In genomic region chr9:43263946-43264451, GRCm38 (mm10) we compare ENCODE assay signal across 9 mouse cellular contexts. TPM values are rescaled to one million over a fixed set of nuclear protein-coding genes. Genes with fewer than 3 reads are reported as not detected.
A peak's percentile ranks its signal among the peaks of the same experiment; 100 is the strongest.
DNase-seq lines count a peak whose midpoint lies in the region; ATAC-seq and TF ChIP-seq lines count a peak whose summit lies in the region.
"Had no signal": no experiment of that assay in that cellular context is flagged by ENCODE, and none has a peak within 500 bp of the region (broad histone marks: within the 10 kb centered on the region; RNA-seq: fewer than 3 reads in every experiment).

No protein-coding gene starts in this region.

- 19% methylated on average over 11 of the region's 11 CpGs for WGBS in lung, embryonic 14.5 days
- WGBS in embryonic facial prominence, embryonic 14.5 days: 21% methylated on average over 11 of the region's 11 CpGs
- 12% methylated on average over 11 of the region's 11 CpGs for WGBS in intestine, postnatal 0 days
- 45% methylated on average over 11 of the region's 11 CpGs for WGBS in liver, embryonic 16.5 days (ENCODE audit: insufficient replicate concordance)
- 28% methylated on average over 11 of the region's 11 CpGs for WGBS in forebrain, postnatal 0 days

- no peaks in the 10 kb centered on the region for H3K27me3 ChIP-seq in lung, embryonic 14.5 days (ENCODE audit: insufficient read depth, low read length)
- H3K27me3 ChIP-seq in embryonic facial prominence, embryonic 14.5 days (replicated peaks; ENCODE audit: control insufficient read depth, insufficient read depth, low read length): no peaks in the 10 kb centered on the region
- H3K27me3 ChIP-seq in intestine, postnatal 0 days (replicated peaks; ENCODE audit: control insufficient read depth, insufficient read depth, low read length): no peaks in the 10 kb centered on the region
- peaks cover under 1% of the 10 kb centered on the region; the same call in 1 of the 2 replicates for H3K27me3 ChIP-seq in liver, embryonic 16.5 days (ENCODE audit: control insufficient read depth, insufficient read depth, low read depth, low read length)
- no peaks in the 10 kb centered on the region for H3K27me3 ChIP-seq in forebrain, postnatal 0 days (ENCODE audit: insufficient read depth, low read length)

- peak overlapping the region; percentile 96; the same call in 1 of the 2 replicates for H3K27ac ChIP-seq in lung, embryonic 14.5 days (ENCODE audit: low read depth)
- H3K27ac ChIP-seq in embryonic facial prominence, embryonic 14.5 days (replicated peaks; ENCODE audit: low read depth, low read length): peak overlapping the region; percentile 95
- peak overlapping the region; percentile 96 for H3K27ac ChIP-seq in intestine, postnatal 0 days (ENCODE audit: low read depth, low read length)
- H3K27ac ChIP-seq in liver, embryonic 16.5 days (ENCODE audit: low read length): peak overlapping the region; percentile 85
- H3K27ac ChIP-seq in forebrain, postnatal 0 days (ENCODE audit: low read depth, low read length): no peak overlapping the region
- H3K27ac ChIP-seq: midbrain, embryonic 12.5 days had no signal

- DNase-seq in lung, embryonic 14.5 days: peak; percentile 25
- DNase-seq in lung, postnatal 14 days: no peak
- peak; percentile 77 for DNase-seq in embryonic facial prominence, embryonic 14.5 days (ENCODE audit: low spot score)
- no peak for DNase-seq in frontal cortex, postnatal 25 days (ENCODE audit: low spot score in 2 of 2)
- no peak for DNase-seq in layer of hippocampus, postnatal 25 days (ENCODE audit: extremely low spot score in 1 of 2, low spot score in 1 of 2)
- DNase-seq in forebrain, postnatal 0 days: no peak

- ATAC-seq in lung, embryonic 14.5 days (ENCODE audit: insufficient read depth): no peak
- ATAC-seq in embryonic facial prominence, embryonic 14.5 days (ENCODE audit: low read depth): 0 out of 2 replicates have a peak, but pooled peaks have one; percentile 26
- peak; percentile 94 for ATAC-seq in intestine, postnatal 0 days
- peak; percentile 83 for ATAC-seq in liver, embryonic 16.5 days (ENCODE audit: low read depth)
- no peak for ATAC-seq in forebrain, postnatal 0 days

- H3K9ac ChIP-seq in lung, embryonic 14.5 days: no peak overlapping the region
- no peak overlapping the region; the same call in 1 of the 2 replicates for H3K9ac ChIP-seq in embryonic facial prominence, embryonic 14.5 days (ENCODE audit: low read depth, low read length)
- no peak overlapping the region for H3K9ac ChIP-seq in intestine, postnatal 0 days (ENCODE audit: low read depth, low read length)
- no peak overlapping the region for H3K9ac ChIP-seq in liver, embryonic 16.5 days (ENCODE audit: low read depth, low read length)
- H3K9ac ChIP-seq in forebrain, postnatal 0 days: no peak overlapping the region
- H3K9ac ChIP-seq: midbrain, embryonic 12.5 days had no signal

- no peak overlapping the region for H3K4me3 ChIP-seq in lung, embryonic 14.5 days (ENCODE audit: low read depth, low read length)
- no peak overlapping the region for H3K4me3 ChIP-seq in embryonic facial prominence, embryonic 14.5 days (ENCODE audit: low read depth, low read length)
- H3K4me3 ChIP-seq in intestine, postnatal 0 days (ENCODE audit: low read depth, low read length): no peak overlapping the region
- H3K4me3 ChIP-seq in liver, embryonic 16.5 days (ENCODE audit: low read depth, low read length): no peak overlapping the region
- no peak overlapping the region for H3K4me3 ChIP-seq in forebrain, postnatal 0 days (ENCODE audit: low read depth, low read length)
- H3K4me3 ChIP-seq: midbrain, embryonic 12.5 days had no signal

- no peak overlapping the region for H3K4me2 ChIP-seq in lung, embryonic 14.5 days
- no peak overlapping the region for H3K4me2 ChIP-seq in embryonic facial prominence, embryonic 14.5 days (ENCODE audit: low read depth, low read length)
- no peak overlapping the region; the same call in 1 of the 2 replicates for H3K4me2 ChIP-seq in intestine, postnatal 0 days (replicated peaks; ENCODE audit: low read depth)
- H3K4me2 ChIP-seq in liver, embryonic 16.5 days (ENCODE audit: low read depth, low read length): peak overlapping the region; percentile 18; the same call in 1 of the 2 replicates
- no peak overlapping the region for H3K4me2 ChIP-seq in forebrain, postnatal 0 days (ENCODE audit: low read depth)
- H3K4me2 ChIP-seq: midbrain, embryonic 12.5 days had no signal

- H3K4me1 ChIP-seq in lung, embryonic 14.5 days (ENCODE audit: insufficient read depth): peaks cover 24% of the 10 kb centered on the region
- H3K4me1 ChIP-seq in embryonic facial prominence, embryonic 14.5 days (ENCODE audit: control insufficient read depth, insufficient read depth, low read length): peaks cover 47% of the 10 kb centered on the region
- H3K4me1 ChIP-seq in intestine, postnatal 0 days (replicated peaks; ENCODE audit: control insufficient read depth, insufficient read depth, low read length): peaks cover 22% of the 10 kb centered on the region
- H3K4me1 ChIP-seq in liver, embryonic 16.5 days (ENCODE audit: control insufficient read depth, low read depth, low read length): peaks cover 16% of the 10 kb centered on the region
- no peaks in the 10 kb centered on the region for H3K4me1 ChIP-seq in forebrain, postnatal 0 days (ENCODE audit: insufficient read depth)

- no peak for TF ChIP-seq CTCF in lung, embryonic 14.5 days (IDR thresholded peaks at IDR 0.05; ENCODE audit: low read depth)
- no peak for TF ChIP-seq CTCF in intestine, postnatal 0 days (IDR thresholded peaks at IDR 0.05; ENCODE audit: low read depth)
- no peak for TF ChIP-seq CTCF in forebrain, postnatal 0 days (IDR thresholded peaks at IDR 0.05; ENCODE audit: low read depth)

- H3K36me3 ChIP-seq in lung, embryonic 14.5 days (ENCODE audit: insufficient read depth): no peaks in the 10 kb centered on the region
- no peaks in the 10 kb centered on the region for H3K36me3 ChIP-seq in embryonic facial prominence, embryonic 14.5 days (ENCODE audit: control insufficient read depth, insufficient read depth, low read length)
- no peaks in the 10 kb centered on the region for H3K36me3 ChIP-seq in intestine, postnatal 0 days (ENCODE audit: control insufficient read depth, insufficient read depth)
- H3K36me3 ChIP-seq in liver, embryonic 16.5 days (ENCODE audit: control insufficient read depth, insufficient read depth): no peaks in the 10 kb centered on the region
- H3K36me3 ChIP-seq in forebrain, postnatal 0 days (ENCODE audit: insufficient read depth): no peaks in the 10 kb centered on the region
- H3K36me3 ChIP-seq: midbrain, embryonic 12.5 days had no signal

- H3K9me3 ChIP-seq in lung, embryonic 14.5 days (ENCODE audit: low read depth, low read length): no peaks in the 10 kb centered on the region
- H3K9me3 ChIP-seq in embryonic facial prominence, embryonic 14.5 days (ENCODE audit: control insufficient read depth, low read length): peaks cover 4% of the 10 kb centered on the region
- no peaks in the 10 kb centered on the region for H3K9me3 ChIP-seq in intestine, postnatal 0 days (ENCODE audit: control insufficient read depth)
- H3K9me3 ChIP-seq in liver, embryonic 16.5 days (replicated peaks; ENCODE audit: control insufficient read depth, low read length): no peaks in the 10 kb centered on the region
- H3K9me3 ChIP-seq in forebrain, postnatal 0 days (ENCODE audit: low read length): no peaks in the 10 kb centered on the region
- H3K9me3 ChIP-seq: midbrain, embryonic 12.5 days had no signal

RNA-seq across cellular contexts. Expression of gene Oaf, which starts 24.3 kb away (rescaled TPM):
- polyA plus RNA-seq in lung, embryonic 14.5 days (2014; fragmentation: Nextera tagmentation; extraction: Ambion mirVana): 84.5 and 95.4 TPM in 2 replicates
- 118 and 123 TPM in 2 replicates for polyA plus RNA-seq in embryonic facial prominence, embryonic 14.5 days (2014; fragmentation: Nextera tagmentation; extraction: Ambion mirVana)
- 39.7 and 45.5 TPM in 2 replicates for polyA plus RNA-seq in intestine, postnatal 0 days (2015; fragmentation: Nextera tagmentation; extraction: Ambion mirVana)
- 24.4 and 29.0 TPM in 2 replicates for polyA plus RNA-seq in liver, embryonic 16.5 days (2015; fragmentation: Nextera tagmentation; extraction: Ambion mirVana)
- total RNA-seq in layer of hippocampus, postnatal 25 days (2021): 10 to 100 TPM; 21.9 TPM
- 5.0 and 14.3 TPM in 2 replicates for total RNA-seq in forebrain, postnatal 0 days (2014; rRNA removed)
- 7.8 and 7.9 TPM in 2 replicates for polyA plus RNA-seq in forebrain, postnatal 0 days (2015; fragmentation: Nextera tagmentation; extraction: Ambion mirVana)

RNA-seq across cellular contexts. Expression of gene Trim29, which starts 46.6 kb away (rescaled TPM):
- polyA plus RNA-seq in lung, embryonic 14.5 days (2014; fragmentation: Nextera tagmentation; extraction: Ambion mirVana): 0.19 and 0.21 TPM in 2 replicates
- 37.1 and 43.5 TPM in 2 replicates for polyA plus RNA-seq in embryonic facial prominence, embryonic 14.5 days (2014; fragmentation: Nextera tagmentation; extraction: Ambion mirVana)
- polyA plus RNA-seq in intestine, postnatal 0 days (2015; fragmentation: Nextera tagmentation; extraction: Ambion mirVana): 0.26 and 0.38 TPM in 2 replicates
- 0.04 TPM in 1 of 2 replicates, not detected in the other for polyA plus RNA-seq in liver, embryonic 16.5 days (2015; fragmentation: Nextera tagmentation; extraction: Ambion mirVana)
- total RNA-seq in layer of hippocampus, postnatal 25 days (2021): under 1 TPM; 0.34 to 0.35 TPM
- total RNA-seq in forebrain, postnatal 0 days (2014; rRNA removed): not detected in 2 replicates
- 0.05 and 0.11 TPM in 2 replicates for polyA plus RNA-seq in forebrain, postnatal 0 days (2015; fragmentation: Nextera tagmentation; extraction: Ambion mirVana)

RNA-seq across cellular contexts. Expression of gene Pou2f3, which starts 53.8 kb away (rescaled TPM):
- polyA plus RNA-seq in lung, embryonic 14.5 days (2014; fragmentation: Nextera tagmentation; extraction: Ambion mirVana): 0.08 and 0.16 TPM in 2 replicates
- 3.8 and 4.5 TPM in 2 replicates for polyA plus RNA-seq in embryonic facial prominence, embryonic 14.5 days (2014; fragmentation: Nextera tagmentation; extraction: Ambion mirVana)
- polyA plus RNA-seq in intestine, postnatal 0 days (2015; fragmentation: Nextera tagmentation; extraction: Ambion mirVana): 0.18 TPM in 2 replicates
- polyA plus RNA-seq in liver, embryonic 16.5 days (2015; fragmentation: Nextera tagmentation; extraction: Ambion mirVana): 0.07 TPM in 1 of 2 replicates, not detected in the other
- under 1 TPM; 0.12 to 0.28 TPM for total RNA-seq in layer of hippocampus, postnatal 25 days (2021)
- total RNA-seq in forebrain, postnatal 0 days (2014; rRNA removed): not detected in 2 replicates
- 0.05 TPM in 1 of 2 replicates, not detected in the other for polyA plus RNA-seq in forebrain, postnatal 0 days (2015; fragmentation: Nextera tagmentation; extraction: Ambion mirVana)
- polyA plus RNA-seq: midbrain, embryonic 12.5 days had no signal

Comparison
In these comparisons a context has a peak if more than half of its experiments do, and no peak if none do; other contexts are left out.
1. DNase-seq: peak in lung, embryonic 14.5 days (single experiment) and embryonic facial prominence, embryonic 14.5 days (single experiment); none in lung, postnatal 14 days (single experiment), frontal cortex, postnatal 25 days (0 of 2), layer of hippocampus, postnatal 25 days (0 of 2) and forebrain, postnatal 0 days (single experiment).
2. ATAC-seq: peak in embryonic facial prominence, embryonic 14.5 days (single experiment), intestine, postnatal 0 days (single experiment) and liver, embryonic 16.5 days (single experiment); none in lung, embryonic 14.5 days (single experiment) and forebrain, postnatal 0 days (single experiment).
3. RNA of gene Trim29, which starts 46.6 kb away (polyA plus RNA-seq): 37.1 to 43.5 TPM in embryonic facial prominence, embryonic 14.5 days; 0.26 to 0.38 TPM in intestine, postnatal 0 days, 0.19 to 0.21 TPM in lung, embryonic 14.5 days, 0.05 to 0.11 TPM in forebrain, postnatal 0 days and 0.04 TPM in liver, embryonic 16.5 days; every median in the first group is over 10 times any median in the second.